Mouse (Mus musculus) hindbrain, embryonic 13.5 days (tissue): ENCODE measurements around the gene Tubb4b. TPM values are rescaled to one million over a fixed set of nuclear protein-coding genes. Genes with fewer than 3 reads are reported as not detected.
A peak's percentile ranks its signal among the peaks of the same experiment; 100 is the strongest.
"Not testable (repeated sequence)": the region's sequence is repeated elsewhere in the genome, so short reads cannot be mapped to it uniquely, and the experiment has no call there.

Source experiments
- ATAC-seq: fragments of 200-750 bp; cut with Nextera tagmentation; 2 replicates; pipeline ENCODE4 v1.8.0; 2017; ENCODE audit warnings: moderate TSS enrichment; ENCODE audit not compliant: low FRiP score
- H3K27ac ChIP-seq: fragments of 300-500 bp; sonication (generic); 2 replicates; pipeline ENCODE4 v1.5.1; 2015; ENCODE audit warnings: inconsistent platforms, mild to moderate bottlenecking, moderate library complexity
- H3K27me3 ChIP-seq: fragments of 300-500 bp; sonication (generic); 2 replicates; pipeline ENCODE4 v1.6.1; 2015; ENCODE audit warnings: mild to moderate bottlenecking, inconsistent platforms
- H3K36me3 ChIP-seq: fragments of 300-500 bp; sonication (generic); 2 replicates; pipeline ENCODE4 v1.6.1; 2015; ENCODE audit warnings: mild to moderate bottlenecking, inconsistent platforms
- H3K4me1 ChIP-seq: fragments of 300-500 bp; sonication (generic); replicated peaks from 2 replicates; pipeline ENCODE4 v1.6.1; 2015; ENCODE audit warnings: inconsistent platforms
- H3K4me2 ChIP-seq: fragments of 300-500 bp; sonication (generic); 2 replicates; pipeline ENCODE4 v1.6.1; 2015; ENCODE audit warnings: inconsistent platforms, mild to moderate bottlenecking, moderate library complexity
- H3K4me3 ChIP-seq: fragments of 300-500 bp; sonication (generic); 2 replicates; pipeline ENCODE4 v1.5.1; 2015; ENCODE audit warnings: mild to moderate bottlenecking, inconsistent platforms
- H3K9ac ChIP-seq: fragments of 300-500 bp; sonication (generic); 2 replicates; pipeline ENCODE4 v1.6.1; 2015; ENCODE audit warnings: mild to moderate bottlenecking, inconsistent platforms
- H3K9me3 ChIP-seq: fragments of 300-500 bp; sonication (generic); 2 replicates; pipeline ENCODE4 v1.6.1; 2016; ENCODE audit warnings: inconsistent platforms
- WGBS: fragments of 180-500 bp; shearing (Covaris S2); methylation state at CpG from one replicate; pipeline ENCODE4 v1.1.7; 2015; 5-methylcytosine and 5-hydroxymethylcytosine counted together
- polyA plus RNA-seq: library from polyadenylated mRNA; unstranded; fragments of >200 nt; fragmentation: Nextera tagmentation; extraction: Ambion mirVana; gene quantifications from 2 replicates; pipeline ENCODE4 v1.2.1, GENCODE M21; 2015

Tubb4b gene
- polyA plus RNA-seq, 1 experiment from 2014 or later = 349 TPM

DNA sequence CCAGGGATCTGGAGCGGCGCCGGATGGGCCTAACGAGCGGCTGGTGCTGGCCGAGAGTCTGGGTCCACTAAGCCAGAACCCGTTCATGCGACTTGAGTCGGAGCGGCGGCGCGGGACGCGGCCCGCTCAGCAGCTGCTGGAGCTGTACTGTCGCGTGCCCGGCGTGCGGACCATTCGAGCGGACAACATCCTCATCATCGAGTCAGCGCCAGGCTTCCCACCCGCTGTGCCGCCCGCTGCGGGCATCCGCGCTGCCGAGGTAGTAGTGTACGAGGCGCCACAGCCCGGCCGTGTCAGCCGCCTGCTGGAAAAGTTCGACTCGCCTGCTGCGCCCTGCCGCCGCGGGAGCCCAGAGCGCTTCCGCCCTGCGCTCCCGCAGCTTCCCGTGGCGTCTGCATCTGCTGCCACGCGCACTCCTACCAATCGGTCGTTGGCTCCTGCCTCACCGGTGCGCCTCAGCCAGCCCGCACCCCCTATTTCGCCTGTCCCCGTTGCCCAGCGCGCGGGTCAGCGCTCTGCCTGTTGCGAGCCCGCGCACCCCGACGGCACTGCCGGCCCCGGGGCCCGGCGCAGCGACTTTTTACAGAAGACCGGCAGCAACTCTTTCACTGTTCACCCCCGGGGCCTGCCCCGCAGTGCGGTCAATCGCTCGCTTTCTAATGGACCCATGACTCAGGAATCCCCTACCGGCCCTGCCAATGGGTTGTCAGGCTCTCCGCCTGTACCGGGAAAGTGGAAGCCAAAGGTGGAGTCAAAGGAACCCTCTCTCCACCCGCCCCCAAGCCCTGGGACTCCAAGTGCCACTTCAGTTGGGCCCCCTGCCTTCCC, 38.5 kb upstream of the Tubb4b start:
- peak; percentile 50 for ATAC-seq
- Histone ChIP-seq H3K4me3 (peak overlapping the region; percentile 79), H3K27ac (peak overlapping the region; percentile 87), H3K36me3 (peaks cover 1% of the 10 kb centered on the region; the same call in 1 of the 2 replicates), H3K4me2 (peak overlapping the region; percentile 99), H3K9me3 (no peaks in the 10 kb centered on the region), H3K27me3 (peaks cover 18% of the 10 kb centered on the region), H3K9ac (peak overlapping the region; percentile 85), H3K4me1 (peaks cover 55% of the 10 kb centered on the region)
- under 1% methylated on average over 82 of the region's 82 CpGs for WGBS

DNA sequence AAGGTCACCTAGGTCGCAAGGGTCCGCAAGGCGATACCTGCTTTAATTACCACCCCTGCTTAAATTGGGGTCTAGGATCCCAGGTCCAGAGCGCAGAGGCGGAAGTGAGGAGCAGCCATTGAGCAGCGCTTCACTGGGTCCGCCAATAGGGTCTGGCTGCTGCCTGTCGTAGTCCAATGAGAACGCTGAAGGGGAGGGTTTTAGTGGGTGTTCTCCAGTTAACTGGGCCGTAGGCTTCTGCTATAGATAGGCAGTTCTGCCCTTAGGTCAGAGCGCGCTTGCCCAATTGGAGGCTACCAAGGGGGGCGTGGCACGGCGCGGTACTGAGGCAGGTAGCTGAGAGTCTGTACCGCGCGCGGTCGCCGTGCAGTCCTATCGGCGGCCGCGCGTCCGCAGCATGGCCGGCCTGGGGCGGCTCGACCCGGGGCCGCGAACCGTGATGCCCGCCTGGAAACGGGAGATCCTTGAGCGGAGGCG, 37.8 kb upstream of the Tubb4b start, which contains the start of gene Tprn:
Gene Tprn (plus strand): TSS at position 328 of the 477 bp plus-strand sequence.
- H3K4me3 ChIP-seq = peak within 1 kb of the TSS; percentile 79
- peak within 1 kb of the TSS; percentile 87 for H3K27ac ChIP-seq
- peak; percentile 98 for ATAC-seq
- under 1% methylated on average over 39 of the region's 39 CpGs for WGBS
- peak within 1 kb of the TSS; percentile 99 for H3K4me2 ChIP-seq
- H3K27me3 ChIP-seq = peaks cover 18% of the 10 kb centered on the region
- H3K4me1 ChIP-seq = peaks cover 52% of the 10 kb centered on the region
- H3K9ac ChIP-seq = peak within 1 kb of the TSS; percentile 85
- no peaks in the 10 kb centered on the region for H3K36me3 ChIP-seq
- no peaks in the 10 kb centered on the region for H3K9me3 ChIP-seq

GRCm38 (mm10) chr2:25261870-25262269, 37.4 kb upstream of the Tubb4b start:
- H3K9ac ChIP-seq = peak overlapping the region; percentile 62
- H3K27me3 ChIP-seq = peaks cover 18% of the 10 kb centered on the region
- peak overlapping the region; percentile 79 for H3K4me3 ChIP-seq
- 49% methylated on average over 12 of the region's 12 CpGs for WGBS
- peak overlapping the region; percentile 78 for H3K27ac ChIP-seq
- H3K4me2 ChIP-seq = peak overlapping the region; percentile 99
- no peaks in the 10 kb centered on the region for H3K9me3 ChIP-seq
- H3K36me3 ChIP-seq = no peaks in the 10 kb centered on the region
- ATAC-seq = 0 out of 2 replicates have a peak, but pooled peaks have one; percentile 1
- peaks cover 52% of the 10 kb centered on the region for H3K4me1 ChIP-seq

DNA sequence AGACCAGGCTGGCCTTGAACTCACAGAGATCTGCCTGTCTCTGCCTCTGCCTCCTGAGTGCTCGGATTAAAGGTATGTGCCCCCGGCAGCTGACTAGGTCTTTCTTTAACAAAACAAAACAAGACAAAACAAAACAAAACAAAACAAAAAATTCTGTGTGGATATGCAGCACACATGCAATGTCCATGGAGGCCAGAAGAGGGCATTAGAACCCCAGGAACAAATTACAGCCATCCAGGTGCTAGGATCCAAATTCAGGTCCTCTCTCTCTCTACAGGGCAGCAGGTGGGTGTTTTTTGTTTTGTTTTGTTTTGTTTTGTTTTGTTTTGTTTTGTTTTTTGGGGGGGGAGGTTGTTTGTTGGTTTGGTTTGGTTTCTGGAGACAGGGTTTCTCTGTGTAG, 34.4 kb upstream of the Tubb4b start:
- no peaks in the 10 kb centered on the region for H3K36me3 ChIP-seq
- no peak for ATAC-seq
- H3K4me3 ChIP-seq = no peak overlapping the region
- WGBS = 47% methylated on average over 2 of the region's 2 CpGs
- H3K4me2 ChIP-seq = no peak overlapping the region
- peaks cover 41% of the 10 kb centered on the region for H3K4me1 ChIP-seq
- H3K9ac ChIP-seq = no peak overlapping the region
- H3K27ac ChIP-seq = no peak overlapping the region
- no peaks in the 10 kb centered on the region for H3K9me3 ChIP-seq
- H3K27me3 ChIP-seq = peaks cover 5% of the 10 kb centered on the region

DNA sequence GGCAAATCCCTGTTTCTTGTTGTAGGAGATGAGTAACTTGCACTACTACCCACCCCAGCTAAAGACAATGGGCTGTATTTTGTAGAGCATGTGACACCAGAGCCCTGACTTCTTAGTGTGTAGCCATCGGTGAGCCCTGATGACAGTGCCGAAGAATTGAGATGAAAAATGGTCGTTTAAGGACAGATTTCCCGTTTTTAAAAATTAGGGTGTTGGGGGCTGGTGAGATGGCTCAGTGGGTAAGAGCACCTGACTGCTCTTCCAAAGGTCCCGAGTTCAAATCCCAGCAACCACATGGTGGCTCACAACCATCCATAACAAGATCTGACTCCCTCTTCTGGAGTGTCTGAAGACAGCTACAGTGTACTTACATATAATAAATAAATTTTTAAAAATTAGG, 32.7 kb upstream of the Tubb4b start:
- Histone ChIP-seq H3K36me3 (peaks cover 11% of the 10 kb centered on the region; the same call in 1 of the 2 replicates), H3K4me1 (peaks cover 31% of the 10 kb centered on the region)
- not testable (repeated sequence) for H3K27me3 ChIP-seq, H3K9me3 ChIP-seq, H3K9ac ChIP-seq, H3K27ac ChIP-seq, H3K4me2 ChIP-seq, H3K4me3 ChIP-seq, ATAC-seq
- WGBS = 87% methylated on average over 5 of the region's 5 CpGs

- WGBS = 63% methylated on average over 12 of the region's 12 CpGs
- Histone ChIP-seq H3K4me2 (peak overlapping the region; percentile 99), H3K9ac (peak overlapping the region; percentile 85), H3K36me3 (peaks cover 17% of the 10 kb centered on the region), H3K4me3 (peak overlapping the region; percentile 95), H3K4me1 (peaks cover 27% of the 10 kb centered on the region)
- not testable (repeated sequence) for H3K9me3 ChIP-seq, ATAC-seq, H3K27me3 ChIP-seq, H3K27ac ChIP-seq
Measured at GRCm38 (mm10) chr2:25256443-25257109, 32.1 kb upstream of the Tubb4b start.

GRCm38 (mm10) chr2:25255284-25255779, 30.8 kb upstream of the Tubb4b start, which contains the start of gene Tmem203:
Tmem203 (plus strand) TSS chr2:25255439.
- H3K9me3 ChIP-seq = no peaks in the 10 kb centered on the region
- peak within 1 kb of the TSS; percentile 99 for H3K4me2 ChIP-seq
- 0% methylated on average over 39 of the region's 39 CpGs for WGBS
- ATAC-seq = peak; percentile 90
- peak within 1 kb of the TSS; percentile 95 for H3K4me3 ChIP-seq
- peak within 1 kb of the TSS; percentile 84 for H3K27ac ChIP-seq
- no peaks in the 10 kb centered on the region for H3K27me3 ChIP-seq
- peaks cover 29% of the 10 kb centered on the region for H3K36me3 ChIP-seq
- peaks cover 27% of the 10 kb centered on the region for H3K4me1 ChIP-seq
- H3K9ac ChIP-seq = peak within 1 kb of the TSS; percentile 85

GRCm38 (mm10) chr2:25252331-25252730, 27.8 kb upstream of the Tubb4b start:
- H3K27ac ChIP-seq = no peak overlapping the region
- H3K4me3 ChIP-seq = no peak overlapping the region
- no peaks in the 10 kb centered on the region for H3K27me3 ChIP-seq
- H3K9me3 ChIP-seq = no peaks in the 10 kb centered on the region
- H3K36me3 ChIP-seq = peaks cover 59% of the 10 kb centered on the region
- no peak overlapping the region for H3K4me2 ChIP-seq
- no peak overlapping the region for H3K9ac ChIP-seq
- H3K4me1 ChIP-seq = peaks cover 23% of the 10 kb centered on the region
- 97% methylated on average over 1 of the region's 1 CpGs for WGBS
- ATAC-seq = no peak

DNA sequence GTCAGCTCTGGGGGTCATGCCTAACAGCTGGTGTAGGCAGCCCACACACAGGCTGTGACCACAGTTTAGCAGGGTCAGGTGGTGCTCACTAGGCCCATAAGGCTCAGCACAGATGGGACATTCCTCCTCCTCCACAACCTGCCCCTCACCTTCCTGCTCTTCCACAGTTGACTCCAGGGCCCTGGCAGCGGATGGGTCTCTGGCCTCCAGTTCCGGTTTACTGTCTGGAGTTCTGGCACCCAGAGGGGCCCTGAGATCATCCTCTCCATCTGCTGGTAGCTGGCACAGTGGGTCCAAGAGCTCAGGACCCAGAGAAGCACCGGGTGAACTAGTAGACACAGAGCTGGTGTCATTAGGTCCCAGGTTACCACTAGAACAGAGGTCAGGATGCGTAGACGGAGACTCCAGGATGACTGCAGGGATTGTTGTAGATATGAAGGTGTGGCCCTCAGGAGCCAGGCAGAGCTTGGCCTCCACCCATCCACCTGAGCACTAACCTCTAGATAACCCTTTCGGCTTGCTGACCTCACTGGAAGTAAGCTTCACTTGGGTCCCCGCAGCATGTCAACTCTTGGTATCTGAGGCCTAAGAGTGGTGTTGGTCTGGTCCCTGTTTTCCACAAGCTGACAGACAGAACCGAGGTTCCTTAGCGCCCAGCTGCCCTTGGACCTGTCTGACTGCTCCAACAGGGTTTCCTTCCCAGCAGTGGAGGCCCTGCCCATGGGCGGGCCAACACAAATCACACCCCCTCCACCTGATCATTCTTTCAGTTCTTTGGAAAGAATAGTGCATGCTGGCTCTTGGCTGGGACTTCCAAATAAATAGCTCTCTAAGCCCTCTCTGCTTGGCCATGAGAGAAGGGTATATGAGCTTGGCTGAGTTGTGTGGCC, 21.9 kb upstream of the Tubb4b start, which contains the start of gene AL732309.1:
Gene AL732309.1 (minus strand): TSS at position 681 of the 890 bp plus-strand sequence.
- Histone ChIP-seq H3K4me1 (peaks cover 30% of the 10 kb centered on the region), H3K9me3 (no peaks in the 10 kb centered on the region), H3K9ac (no peak within 1 kb of the TSS), H3K27ac (no peak within 1 kb of the TSS), H3K27me3 (0 out of 2 replicates have a peak, but pooled peaks cover 2% of the 10 kb centered on the region), H3K4me3 (no peak within 1 kb of the TSS), H3K4me2 (no peak within 1 kb of the TSS), H3K36me3 (peaks cover 69% of the 10 kb centered on the region)
- ATAC-seq = no peak
- WGBS = 93% methylated on average over 10 of the region's 10 CpGs

GRCm38 (mm10) chr2:25244144-25244543, 19.6 kb upstream of the Tubb4b start:
- Histone ChIP-seq H3K36me3 (peaks cover 46% of the 10 kb centered on the region), H3K9ac (no peak overlapping the region), H3K4me1 (peaks cover 42% of the 10 kb centered on the region), H3K4me2 (no peak overlapping the region), H3K4me3 (no peak overlapping the region), H3K9me3 (no peaks in the 10 kb centered on the region), H3K27ac (no peak overlapping the region), H3K27me3 (peaks cover 7% of the 10 kb centered on the region; the same call in 1 of the 2 replicates)
- ATAC-seq = no peak
- WGBS = 95% methylated on average over 4 of the region's 4 CpGs

GRCm38 (mm10) chr2:25243342-25243741, 18.8 kb upstream of the Tubb4b start:
- peaks cover 38% of the 10 kb centered on the region for H3K36me3 ChIP-seq
- peak overlapping the region; percentile 90 for H3K9ac ChIP-seq
- H3K4me2 ChIP-seq = peak overlapping the region; percentile 89
- no peak for ATAC-seq
- H3K4me1 ChIP-seq = peaks cover 42% of the 10 kb centered on the region
- 81% methylated on average over 8 of the region's 8 CpGs for WGBS
- no peak overlapping the region for H3K27ac ChIP-seq
- H3K9me3 ChIP-seq = no peaks in the 10 kb centered on the region
- peaks cover 10% of the 10 kb centered on the region; the same call in 1 of the 2 replicates for H3K27me3 ChIP-seq
- H3K4me3 ChIP-seq = peak overlapping the region; percentile 70
